Mouse (Mus musculus): ENCODE results near the gene Ccdc43. TPM values are rescaled to one million over a fixed set of nuclear protein-coding genes. Genes with fewer than 3 reads are reported as not detected.
A peak's percentile ranks its signal among the peaks of the same experiment; 100 is the strongest.

The Ccdc43 gene
- total and polyA plus RNA-seq, 3 experiments, result 3.3 to 32.8 (median 22.9) TPM

- DNase-seq, result no peak
Observed at GRCm38 (mm10) chr11:102665637-102666435, 31.7 kb downstream of the Ccdc43 start.

GRCm38 (mm10) chr11:102665151-102665550 is 32.4 kb downstream of the Ccdc43 start:
- DNase-seq, result no peak

DNA sequence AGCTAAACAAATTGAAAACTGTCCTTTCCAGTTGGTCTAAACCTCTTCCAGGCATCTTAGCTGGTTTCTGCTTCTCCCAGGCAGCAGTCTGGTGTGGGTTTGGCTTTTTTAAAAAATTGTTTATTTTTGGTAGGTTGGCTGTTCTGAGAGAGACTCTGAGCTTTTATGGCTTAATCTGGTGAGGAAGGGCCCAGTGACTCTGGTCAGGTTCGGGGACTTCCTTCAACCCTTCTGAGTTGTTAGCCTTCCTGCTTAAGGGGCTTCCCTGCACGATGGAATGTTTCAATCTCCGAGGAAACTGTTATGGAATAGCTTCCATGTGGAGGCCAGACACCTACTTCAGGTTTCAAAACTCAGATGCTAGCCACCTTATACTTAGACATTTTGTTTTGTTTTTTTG is 34.2 kb downstream of the Ccdc43 start, which contains the start of gene Meioc:
TSS of gene Meioc (plus strand) at position 301 of the 400 bp plus-strand sequence.
- DNase-seq, result no peak

- no peak for DNase-seq
Observed at GRCm38 (mm10) chr11:102656931-102657330, 40.7 kb downstream of the Ccdc43 start.

DNA sequence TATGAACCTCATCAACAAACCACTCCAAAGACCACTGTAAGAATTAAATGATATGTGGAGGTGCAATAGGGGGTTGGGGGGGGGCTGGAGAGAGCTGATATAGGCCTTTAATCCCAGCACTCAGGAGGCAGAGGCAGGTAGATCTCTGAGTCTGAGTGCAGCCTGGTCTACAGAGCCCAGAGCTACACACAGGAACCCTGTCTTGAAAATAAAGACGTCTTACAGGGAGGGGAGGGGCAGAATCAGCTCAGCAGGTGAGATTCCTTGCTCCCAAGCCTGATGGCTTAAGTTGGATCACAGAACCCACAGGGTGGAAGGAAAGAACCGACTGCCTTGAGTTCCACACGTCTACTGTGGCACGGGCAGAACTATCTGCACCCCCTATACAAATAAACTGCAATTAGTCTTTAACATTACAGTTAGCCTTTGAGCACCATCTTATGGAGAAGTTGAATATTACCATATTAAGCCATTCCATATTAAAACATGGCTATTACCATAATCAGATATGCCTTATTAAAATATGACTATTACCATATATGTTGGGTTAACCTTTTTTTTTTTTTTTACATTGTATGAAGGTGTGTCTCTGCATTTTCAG is 41.2 kb downstream of the Ccdc43 start:
- DNase-seq, result no peak

GRCm38 (mm10) chr11:102655888-102656287 is 41.7 kb downstream of the Ccdc43 start:
- DNase-seq, result no peak

DNA sequence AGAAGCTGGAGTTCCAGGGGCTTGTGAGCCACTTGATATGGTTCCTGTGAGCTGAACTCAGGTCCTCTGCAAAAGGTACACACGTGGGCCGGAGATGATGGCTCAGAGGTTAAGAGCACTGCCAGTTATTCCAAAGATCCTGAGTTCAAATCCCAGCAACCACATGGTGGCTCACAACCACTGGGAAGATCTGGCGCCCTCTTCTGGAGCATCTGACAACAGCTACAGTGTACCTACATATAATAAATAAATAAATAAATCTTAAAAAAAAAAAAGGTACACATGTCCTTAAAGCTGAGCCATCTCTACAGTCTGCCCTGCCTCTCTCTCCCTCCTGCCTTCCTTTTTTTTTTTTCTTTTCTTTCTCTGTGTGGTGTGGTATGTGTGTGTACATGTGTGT is 44.7 kb downstream of the Ccdc43 start:
- no peak for DNase-seq

DNA sequence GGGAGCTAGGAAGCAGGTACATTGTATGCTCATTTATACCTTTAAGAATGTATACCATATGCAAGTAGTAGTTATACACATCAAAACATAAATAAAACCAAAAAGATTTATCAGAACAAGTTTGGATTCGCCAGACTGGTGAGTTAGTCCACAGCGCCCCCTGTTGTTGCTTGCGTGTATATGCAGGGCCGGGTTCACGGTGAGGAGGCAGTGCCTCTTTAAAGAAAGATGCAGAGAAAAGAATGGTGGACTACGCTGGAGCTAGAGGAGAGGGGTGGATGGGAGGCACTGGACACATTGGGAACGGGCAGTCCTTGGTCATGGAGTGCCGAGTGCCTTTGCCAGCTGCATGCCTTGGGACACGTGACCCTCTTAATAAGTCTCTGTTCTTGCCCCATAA is 46.2 kb downstream of the Ccdc43 start:
- peak; percentile 62 for DNase-seq

DNA sequence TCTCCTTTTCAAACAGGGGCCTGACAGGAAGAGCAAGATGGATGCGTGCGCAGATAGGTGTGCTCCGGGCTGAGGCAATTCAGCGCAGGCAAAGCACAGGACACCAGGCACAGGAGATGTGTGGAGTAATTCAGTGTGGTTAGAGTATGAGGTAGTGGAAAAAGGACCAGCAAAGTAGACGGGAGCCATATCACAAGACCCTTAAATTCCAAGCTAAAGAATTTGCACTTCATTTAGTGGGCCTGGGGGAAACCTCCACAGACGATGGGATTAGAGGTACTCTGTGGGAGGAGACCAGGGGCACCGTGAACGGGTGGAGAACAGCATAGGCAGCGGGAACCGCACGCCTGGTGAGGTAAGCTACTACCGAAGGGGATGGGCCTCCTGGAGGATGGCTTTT is 49.7 kb downstream of the Ccdc43 start:
- DNase-seq, result no peak

DNA sequence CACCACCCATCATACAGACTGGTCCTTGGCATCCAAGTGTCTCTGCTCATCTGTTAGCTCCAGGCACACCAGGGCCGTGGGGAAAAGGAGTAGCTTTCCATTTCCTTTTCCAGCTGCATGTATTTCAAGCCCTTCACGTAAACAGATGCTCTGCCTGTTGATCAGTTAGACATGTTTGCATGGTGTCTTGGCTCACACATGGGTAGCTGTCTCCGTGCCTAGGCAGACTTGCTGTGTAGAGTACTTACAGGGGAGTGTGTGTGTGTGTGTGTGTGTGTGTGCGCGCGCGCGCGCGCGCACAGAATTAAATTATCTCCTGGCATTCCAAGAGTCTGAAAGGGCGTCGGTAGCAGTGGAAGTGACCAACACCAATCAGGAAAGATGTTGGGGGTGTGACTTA is 51.4 kb downstream of the Ccdc43 start:
- DNase-seq, result no peak

DNA sequence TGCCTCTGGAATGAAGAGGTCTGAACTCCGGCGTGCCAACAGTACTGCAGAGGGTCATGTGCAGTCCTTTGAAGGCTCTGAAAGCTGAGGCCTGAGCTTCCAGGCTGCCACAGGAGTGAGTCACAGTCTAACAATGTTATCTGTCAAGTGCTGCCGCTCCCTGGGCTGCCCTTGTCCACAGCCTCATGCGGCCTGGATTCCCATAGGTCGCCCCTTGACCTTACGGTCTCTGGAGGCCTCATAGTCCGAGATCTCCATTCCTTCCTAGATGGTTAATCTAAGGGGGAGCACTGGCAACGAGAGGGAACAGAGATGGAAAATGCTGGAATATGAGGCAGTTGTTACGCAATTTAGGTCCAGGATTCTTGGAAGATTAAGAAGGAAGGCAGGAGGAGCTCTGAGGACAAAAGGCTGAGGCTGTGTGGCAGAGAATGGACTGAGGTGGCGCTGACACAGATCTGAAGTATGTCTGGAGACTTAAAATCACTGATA is 53.6 kb downstream of the Ccdc43 start:
- peak; percentile 71 for DNase-seq

DNA sequence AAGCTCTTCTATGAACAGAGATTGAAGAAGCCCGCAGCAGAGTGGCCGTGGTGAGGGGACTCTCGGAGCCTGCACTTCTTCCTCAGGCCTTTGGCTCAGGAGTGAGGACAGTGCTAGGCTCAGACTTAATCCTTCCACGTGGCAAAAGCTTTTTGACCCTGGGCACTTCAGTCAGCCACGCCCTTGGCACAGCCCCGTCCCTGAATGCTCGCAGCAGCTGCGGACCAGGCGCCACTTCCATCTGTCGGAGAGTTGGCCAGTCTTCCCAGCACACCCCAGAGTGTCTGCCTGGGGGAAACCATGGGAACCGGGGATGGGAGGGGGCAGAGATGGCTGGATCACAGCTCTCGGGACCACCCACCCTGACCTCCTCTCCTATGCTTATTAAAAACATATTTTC is 60.7 kb downstream of the Ccdc43 start:
- peak; percentile 5 for DNase-seq

Small RNA genes lying within 50 kb of the gene (microRNA-seq; reads per million reads assigned to microRNA genes)
- gene Gm22920, result 0 reads per million in 2 experiments

Other genes with a start within 250 kb of the Ccdc43 start
- 1 to 10 TPM; 2.5 to 4.1 TPM for gene Itga2b, start 227.7 kb downstream of the Ccdc43 start, total RNA-seq (2021)
- gene Itga2b, start 227.7 kb downstream of the Ccdc43 start, polyA plus RNA-seq (2012; rRNA removed), result 6.6 TPM in 2 replicates
- 10 to 100 TPM; 23.2 to 31.4 TPM for gene Gpatch8, start 141.4 kb downstream of the Ccdc43 start, total RNA-seq (2021)
- 16.0 and 18.4 TPM in 2 replicates for gene Gpatch8, start 141.4 kb downstream of the Ccdc43 start, polyA plus RNA-seq (2012; rRNA removed)
- under 1 TPM in 1 of 2 experiments, not detected in 1; 0.52 TPM for gene Gm11627, start 118.3 kb downstream of the Ccdc43 start, total RNA-seq (2021)
- not detected in 2 replicates for gene Gm11627, start 118.3 kb downstream of the Ccdc43 start, polyA plus RNA-seq (2012; rRNA removed)
- 1 to 10 TPM; 2.0 to 9.3 TPM for gene Fzd2, start 93.4 kb downstream of the Ccdc43 start, total RNA-seq (2021)
- 22.8 and 23.1 TPM in 2 replicates for gene Fzd2, start 93.4 kb downstream of the Ccdc43 start, polyA plus RNA-seq (2012; rRNA removed)
- not detected for gene Meioc, start 34.1 kb downstream of the Ccdc43 start, total RNA-seq (2021)
- gene Meioc, start 34.1 kb downstream of the Ccdc43 start, polyA plus RNA-seq (2012; rRNA removed), result not detected in 2 replicates
- gene Adam11, start 63.7 kb upstream of the Ccdc43 start, total RNA-seq (2021), result 1 to 10 TPM; 2.9 to 3.4 TPM
- 9.2 and 11.0 TPM in 2 replicates for gene Adam11, start 63.7 kb upstream of the Ccdc43 start, polyA plus RNA-seq (2012; rRNA removed)
- gene Gjc1, start 121.9 kb upstream of the Ccdc43 start, total RNA-seq (2021), result 10 to 100 TPM; 12.9 to 20.6 TPM
- 1.8 and 2.4 TPM in 2 replicates for gene Gjc1, start 121.9 kb upstream of the Ccdc43 start, polyA plus RNA-seq (2012; rRNA removed)
- 1 to 10 TPM in 1 of 2 experiments, under 1 TPM in 1; 0.66 to 2.9 TPM for gene Higd1b, start 138.1 kb upstream of the Ccdc43 start, total RNA-seq (2021)
- 2.0 and 2.8 TPM in 2 replicates for gene Higd1b, start 138.1 kb upstream of the Ccdc43 start, polyA plus RNA-seq (2012; rRNA removed)
- gene Eftud2, start 183.2 kb upstream of the Ccdc43 start, total RNA-seq (2021), result 10 to 100 TPM; 71.4 to 73.5 TPM
- gene Eftud2, start 183.2 kb upstream of the Ccdc43 start, polyA plus RNA-seq (2012; rRNA removed), result 124 and 176 TPM in 2 replicates
- gene Ccdc103, start 183.4 kb upstream of the Ccdc43 start, total RNA-seq (2021), result under 1 TPM; 0.32 to 0.97 TPM
- gene Ccdc103, start 183.4 kb upstream of the Ccdc43 start, polyA plus RNA-seq (2012; rRNA removed), result 0.46 and 0.81 TPM in 2 replicates
- gene Fam187a, start 187.4 kb upstream of the Ccdc43 start, total RNA-seq (2021), result not detected
- not detected in 2 replicates for gene Fam187a, start 187.4 kb upstream of the Ccdc43 start, polyA plus RNA-seq (2012; rRNA removed)
- gene Gfap, start 203.1 kb upstream of the Ccdc43 start, total RNA-seq (2021), result 1 to 10 TPM in 1 of 2 experiments, under 1 TPM in 1; 0.55 to 1.5 TPM
- gene Gfap, start 203.1 kb upstream of the Ccdc43 start, polyA plus RNA-seq (2012; rRNA removed), result 0.60 and 0.72 TPM in 2 replicates
- gene Kif18b, start 227.3 kb upstream of the Ccdc43 start, total RNA-seq (2021), result 1 to 10 TPM in 1 of 2 experiments, under 1 TPM in 1; 0.62 to 1.2 TPM
- gene Kif18b, start 227.3 kb upstream of the Ccdc43 start, polyA plus RNA-seq (2012; rRNA removed), result 1.2 and 1.4 TPM in 2 replicates
- gene C1ql1, start 248.9 kb upstream of the Ccdc43 start, total RNA-seq (2021), result 10 to 100 TPM; 39.4 to 69.4 TPM
- gene C1ql1, start 248.9 kb upstream of the Ccdc43 start, polyA plus RNA-seq (2012; rRNA removed), result 67.7 and 112 TPM in 2 replicates